Mouse (Mus musculus): ENCODE results near the gene RPS10-NUDT3. TPM values are rescaled to one million over a fixed set of nuclear protein-coding genes. Genes with fewer than 3 reads are reported as not detected.

The RPS10-NUDT3 gene
- total RNA-seq, 1 experiment, result not detected

DNA sequence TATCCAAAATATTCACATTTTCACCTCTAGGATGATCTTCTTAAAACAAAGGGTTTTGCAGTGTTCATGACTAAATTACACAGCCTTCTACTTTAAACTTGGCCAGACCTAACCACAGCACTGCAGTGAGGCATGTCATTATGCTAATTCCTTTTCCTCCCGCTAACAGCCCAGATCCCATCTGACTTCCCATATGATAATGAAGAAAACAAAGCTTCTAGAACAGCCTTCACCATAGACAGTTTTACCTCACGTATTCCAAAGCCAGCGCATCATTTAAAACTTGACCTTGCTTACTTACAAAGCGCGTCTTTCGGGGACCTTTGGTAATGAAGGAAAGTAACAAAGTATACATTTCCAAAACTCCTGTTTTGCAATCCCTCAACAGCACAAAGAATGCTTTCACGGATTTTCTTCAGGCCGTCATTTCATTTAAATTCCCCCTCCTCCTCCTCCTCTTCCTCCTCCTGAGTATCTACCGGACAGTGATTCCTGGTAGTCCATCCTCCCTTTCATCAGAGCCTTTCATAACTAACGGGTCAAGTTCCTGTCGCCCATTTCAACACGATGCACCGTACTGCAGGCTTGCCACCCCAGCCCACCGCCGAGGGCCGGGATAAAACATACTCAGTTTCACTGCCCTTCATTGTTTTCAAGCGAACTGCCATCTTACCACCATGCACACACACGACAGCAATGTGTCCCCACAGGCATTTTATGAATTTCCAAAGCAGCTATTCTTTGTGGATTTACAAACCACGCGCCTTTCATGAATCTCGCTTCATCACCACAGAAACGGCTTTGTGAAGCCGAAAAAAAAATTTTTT, 13.1 kb downstream of the RPS10-NUDT3 start:
- Histone ChIP-seq H3K36me3 (ENCODE audit: control insufficient read depth, insufficient read depth, low read length, poor library complexity, severe bottlenecking) (peaks cover 2% of the 10 kb centered on the region; the same call in 1 of the 2 replicates), H3K4me1 (ENCODE audit: control insufficient read depth in 2 of 2, insufficient read depth in 2 of 2, low read length in 2 of 2, poor library complexity in 1 of 2) (peaks cover 6 to 11% of the 10 kb centered on the region in 2 experiments), H3K9me3 (ENCODE audit: control insufficient read depth, insufficient read depth, low read depth, low read length) (no peaks in the 10 kb centered on the region), H3K27ac (ENCODE audit: insufficient read depth, low read depth, low read length, poor library complexity, severe bottlenecking) (peak overlapping the region; percentile 3; the same call in 1 of the 2 replicates), H3K4me3 (ENCODE audit: insufficient read depth in 1 of 2, low read depth in 1 of 2, low read length in 2 of 2, poor library complexity in 1 of 2, severe bottlenecking in 1 of 2) (peak overlapping the region; percentile 64 to 87), H3K9ac (ENCODE audit: insufficient read depth, low read depth, low read length, poor library complexity, severe bottlenecking) (peak overlapping the region; percentile 94)
- in situ Hi-C loops (cut with MboI; ENCODE audit: low sequenced_read_pairs in 2 of 2, unreplicated experiment in 2 of 2), result no loop called here
- no peak for DNase-seq (ENCODE audit: low read depth, low spot score)
- TF ChIP-seq MAFK (IDR thresholded peaks at IDR 0.05; ENCODE audit: insufficient read depth, low read depth, low read length), result no peak
- no peak for TF ChIP-seq ZC3H11A (IDR thresholded peaks at IDR 0.05; ENCODE audit: borderline replicate concordance, low read depth, low read length)

- Histone ChIP-seq H3K27ac (ENCODE audit: insufficient read depth, low read depth, low read length, poor library complexity, severe bottlenecking) (no peak overlapping the region), H3K9me3 (ENCODE audit: control insufficient read depth, insufficient read depth, low read depth, low read length) (no peaks in the 10 kb centered on the region), H3K36me3 (ENCODE audit: control insufficient read depth, insufficient read depth, low read length, poor library complexity, severe bottlenecking) (peaks cover 2% of the 10 kb centered on the region; the same call in 1 of the 2 replicates), H3K4me1 (ENCODE audit: control insufficient read depth in 2 of 2, insufficient read depth in 2 of 2, low read length in 2 of 2, poor library complexity in 1 of 2) (peaks cover 6 to 14% of the 10 kb centered on the region in 2 experiments), H3K9ac (ENCODE audit: insufficient read depth, low read depth, low read length, poor library complexity, severe bottlenecking) (no peak overlapping the region), H3K4me3 (ENCODE audit: insufficient read depth in 1 of 2, low read depth in 1 of 2, low read length in 2 of 2, poor library complexity in 1 of 2, severe bottlenecking in 1 of 2) (peak overlapping the region; percentile 11 to 64; a peak in 2 of 4 replicates)
- DNase-seq (ENCODE audit: low read depth, low spot score), result no peak
- TF ChIP-seq MAFK (IDR thresholded peaks at IDR 0.05; ENCODE audit: insufficient read depth, low read depth, low read length) (no peak), ZC3H11A (IDR thresholded peaks at IDR 0.05; ENCODE audit: borderline replicate concordance, low read depth, low read length) (no peak), HCFC1 (IDR thresholded peaks at IDR 0.05; ENCODE audit: borderline replicate concordance, insufficient read depth, low read length) (no peak), ZNF384 (IDR thresholded peaks at IDR 0.05; ENCODE audit: low read depth, low read length) (no peak), CHD2 (IDR thresholded peaks at IDR 0.05; ENCODE audit: low read depth, low read length) (no peak)
- in situ Hi-C loops (cut with MboI; ENCODE audit: low sequenced_read_pairs in 2 of 2, unreplicated experiment in 2 of 2), result no loop called here
Measured at GRCm38 (mm10) chr17:27621161-27621560, 13.9 kb downstream of the RPS10-NUDT3 start.

- H3K4me3 ChIP-seq (ENCODE audit: insufficient read depth in 1 of 2, low read depth in 1 of 2, low read length in 2 of 2, poor library complexity in 1 of 2, severe bottlenecking in 1 of 2), result no peak overlapping the region
- in situ Hi-C loops (cut with MboI; ENCODE audit: low sequenced_read_pairs in 2 of 2, unreplicated experiment in 2 of 2), result no loop called here
- H3K9ac ChIP-seq (ENCODE audit: insufficient read depth, low read depth, low read length, poor library complexity, severe bottlenecking), result no peak overlapping the region
- peaks cover 2 to 21% of the 10 kb centered on the region in 2 experiments; a peak in 3 of 4 replicates for H3K4me1 ChIP-seq (ENCODE audit: control insufficient read depth in 2 of 2, insufficient read depth in 2 of 2, low read length in 2 of 2, poor library complexity in 1 of 2)
- H3K9me3 ChIP-seq (ENCODE audit: control insufficient read depth, insufficient read depth, low read depth, low read length), result no peaks in the 10 kb centered on the region
- H3K27ac ChIP-seq (ENCODE audit: insufficient read depth, low read depth, low read length, poor library complexity, severe bottlenecking), result no peak overlapping the region
- TF ChIP-seq ZNF384 (IDR thresholded peaks at IDR 0.05; ENCODE audit: low read depth, low read length), result no peak
- TF ChIP-seq HCFC1 (IDR thresholded peaks at IDR 0.05; ENCODE audit: borderline replicate concordance, insufficient read depth, low read length), result no peak
- TF ChIP-seq MAFK (IDR thresholded peaks at IDR 0.05; ENCODE audit: insufficient read depth, low read depth, low read length), result no peak
- no peak for TF ChIP-seq CHD2 (IDR thresholded peaks at IDR 0.05; ENCODE audit: low read depth, low read length)
- H3K36me3 ChIP-seq (ENCODE audit: control insufficient read depth, insufficient read depth, low read length, poor library complexity, severe bottlenecking), result peaks cover 2% of the 10 kb centered on the region; the same call in 1 of the 2 replicates
- no peak for DNase-seq (ENCODE audit: low read depth, low spot score)
Measured at GRCm38 (mm10) chr17:27615388-27615787, 19.6 kb downstream of the RPS10-NUDT3 start.

DNA sequence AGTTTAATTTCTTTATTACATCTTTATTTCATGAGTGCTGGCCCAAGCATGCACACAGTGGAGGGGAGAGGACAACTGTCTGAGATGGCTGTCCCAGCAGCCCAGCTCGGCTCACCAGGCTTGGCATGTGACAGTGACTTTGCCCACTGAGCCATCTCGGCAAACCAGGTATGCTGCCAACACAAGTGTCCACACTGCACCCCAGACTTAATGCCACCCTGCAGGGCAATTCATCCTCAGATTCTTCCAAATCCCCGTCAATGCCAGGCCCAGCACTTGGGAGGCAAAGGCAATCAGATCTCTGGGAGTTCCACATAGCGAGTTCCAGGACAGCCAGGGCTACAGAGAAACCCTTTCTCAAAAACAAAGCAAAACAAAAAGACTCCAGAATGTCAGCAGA, 22.0 kb downstream of the RPS10-NUDT3 start:
- DNase-seq (ENCODE audit: low read depth, low spot score), result no peak
- Histone ChIP-seq H3K9ac (ENCODE audit: insufficient read depth, low read depth, low read length, poor library complexity, severe bottlenecking) (no peak overlapping the region), H3K4me3 (ENCODE audit: insufficient read depth in 1 of 2, low read depth in 1 of 2, low read length in 2 of 2, poor library complexity in 1 of 2, severe bottlenecking in 1 of 2) (no peak overlapping the region), H3K4me1 (ENCODE audit: control insufficient read depth in 2 of 2, insufficient read depth in 2 of 2, low read length in 2 of 2, poor library complexity in 1 of 2) (peaks cover 4 to 21% of the 10 kb centered on the region in 2 experiments; a peak in 3 of 4 replicates), H3K36me3 (ENCODE audit: control insufficient read depth, insufficient read depth, low read length, poor library complexity, severe bottlenecking) (peaks cover 2% of the 10 kb centered on the region; the same call in 1 of the 2 replicates), H3K9me3 (ENCODE audit: control insufficient read depth, insufficient read depth, low read depth, low read length) (no peaks in the 10 kb centered on the region), H3K27ac (ENCODE audit: insufficient read depth, low read depth, low read length, poor library complexity, severe bottlenecking) (no peak overlapping the region)
- in situ Hi-C loops (cut with MboI; ENCODE audit: low sequenced_read_pairs in 2 of 2, unreplicated experiment in 2 of 2), result no loop called here
- TF ChIP-seq CHD2 (IDR thresholded peaks at IDR 0.05; ENCODE audit: low read depth, low read length), result no peak
- TF ChIP-seq MAFK (IDR thresholded peaks at IDR 0.05; ENCODE audit: insufficient read depth, low read depth, low read length), result no peak
